Mouse (Mus musculus): ENCODE results near the gene Bub1b.
"Not testable (repeated sequence)": the region's sequence is repeated elsewhere in the genome, so short reads cannot be mapped to it uniquely, and the experiment has no call there.

- not testable (repeated sequence) for TF ChIP-seq CTCF (IDR thresholded peaks at IDR 0.05; ENCODE audit: control insufficient read depth, insufficient read depth, insufficient read length); MYOG (IDR thresholded peaks at IDR 0.05; ENCODE audit: control insufficient read depth, extremely low read depth, insufficient read length); CEBPB (IDR thresholded peaks at IDR 0.05; ENCODE audit: low read depth); MYOD1 (IDR thresholded peaks at IDR 0.05; ENCODE audit: control insufficient read depth, insufficient read length, low read depth); USF1 (IDR thresholded peaks at IDR 0.05; ENCODE audit: low read depth)
Measured at GRCm38 (mm10) chr2:118554356-118554990, 43.5 kb upstream of the Bub1b start.

All from C2C12 (cell line).